Mouse (Mus musculus) ovary, postnatal 14 days (tissue): Measurements from ENCODE around the gene Muc20.

Source experiments
- DNase-seq: peaks from one replicate; pipeline ENCODE4 v3.0.0; 2022; ENCODE audit warnings: low spot score

Muc20 gene

GRCm38 (mm10) chr16:32795177-32795576 is 2.1 kb downstream of the Muc20 start:
- no peak for DNase-seq

GRCm38 (mm10) chr16:32790056-32790455 is 7.2 kb downstream of the Muc20 start:
- DNase-seq: no peak

GRCm38 (mm10) chr16:32784840-32785239 is 12.4 kb downstream of the Muc20 start:
- no peak for DNase-seq

GRCm38 (mm10) chr16:32783324-32784062 is 13.7 kb downstream of the Muc20 start:
- no peak for DNase-seq

GRCm38 (mm10) chr16:32778956-32779355 is 18.3 kb downstream of the Muc20 start:
- DNase-seq: no peak

GRCm38 (mm10) chr16:32776676-32777075 is 20.6 kb downstream of the Muc20 start:
- no peak for DNase-seq

GRCm38 (mm10) chr16:32766904-32767303 is 30.3 kb downstream of the Muc20 start:
- DNase-seq: no peak

- no peak for DNase-seq
These were observed 32.3 kb downstream of the Muc20 start for GRCm38 (mm10) chr16:32764961-32765360.

GRCm38 (mm10) chr16:32764550-32764949 is 32.7 kb downstream of the Muc20 start:
- DNase-seq: no peak

GRCm38 (mm10) chr16:32750242-32751127 is 46.8 kb downstream of the Muc20 start:
- DNase-seq: no peak

GRCm38 (mm10) chr16:32745852-32746251 is 51.4 kb downstream of the Muc20 start:
- no peak for DNase-seq

GRCm38 (mm10) chr16:32742712-32743111 is 54.5 kb downstream of the Muc20 start:
- no peak for DNase-seq

GRCm38 (mm10) chr16:32741366-32741765 is 55.9 kb downstream of the Muc20 start:
- DNase-seq: no peak

GRCm38 (mm10) chr16:32740003-32740663 is 57.1 kb downstream of the Muc20 start:
- no peak for DNase-seq

GRCm38 (mm10) chr16:32736022-32736421 is 61.2 kb downstream of the Muc20 start:
- peak; percentile 8 for DNase-seq

- no peak for DNase-seq
These were observed 61.6 kb downstream of the Muc20 start, which contains the start of gene Muc4 for GRCm38 (mm10) chr16:32735586-32735985. Muc4 (plus strand) TSS chr16:32735886.

- no peak for DNase-seq
These were observed 64.0 kb downstream of the Muc20 start for GRCm38 (mm10) chr16:32733213-32733612.

GRCm38 (mm10) chr16:32728730-32729129 is 68.5 kb downstream of the Muc20 start:
- no peak for DNase-seq

- DNase-seq: no peak
These were observed 69.0 kb downstream of the Muc20 start for GRCm38 (mm10) chr16:32728240-32728639.
